Mouse (Mus musculus) heart, adult 11 months (tissue): Measurements from ENCODE around the gene Lcp1.

Experiments used
- DNase-seq: peaks from one replicate; pipeline ENCODE4 v3.0.0; 2022

Lcp1 gene

DNA sequence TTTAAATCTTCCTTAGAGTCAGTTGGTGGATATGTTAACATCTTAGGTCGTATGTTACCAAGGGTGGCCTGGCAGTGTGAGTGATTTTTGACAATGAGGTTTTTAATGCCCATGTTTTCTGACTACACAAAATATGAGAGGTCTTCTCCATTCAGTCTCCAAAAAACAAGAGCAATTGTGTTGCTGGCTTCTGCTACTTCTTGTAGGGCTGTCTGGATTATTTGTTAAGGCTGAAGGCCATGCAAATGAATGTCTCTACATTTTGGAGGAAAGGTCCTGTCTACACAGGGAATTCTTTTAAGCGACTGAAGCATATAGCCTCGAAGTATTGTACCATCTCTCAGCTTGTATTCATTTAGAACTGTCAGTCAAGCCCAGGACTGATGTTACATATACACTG lies 46.5 kb downstream of the Lcp1 start:
- DNase-seq, result peak; percentile 31

DNA sequence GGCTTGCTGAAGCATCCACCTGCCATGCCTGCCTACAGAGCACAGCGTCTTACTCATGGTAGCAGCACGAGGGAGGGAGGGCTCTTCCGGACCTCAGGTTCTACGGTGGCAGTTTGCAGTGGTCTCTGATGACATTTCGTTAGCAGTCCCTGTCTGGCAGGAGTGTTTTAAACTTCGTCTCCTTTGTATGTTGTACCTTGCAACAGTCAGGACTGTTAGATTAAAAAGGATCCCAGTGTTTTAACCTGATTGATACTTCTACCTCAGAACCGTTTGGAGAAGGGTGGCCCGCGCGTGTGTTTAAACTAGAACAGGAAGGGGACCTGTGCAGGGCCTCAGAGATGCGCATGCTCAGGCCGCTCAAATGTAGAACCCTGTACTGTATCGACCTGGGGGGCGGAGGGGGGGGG lies 47.5 kb downstream of the Lcp1 start:
- peak; percentile 93 for DNase-seq

DNA sequence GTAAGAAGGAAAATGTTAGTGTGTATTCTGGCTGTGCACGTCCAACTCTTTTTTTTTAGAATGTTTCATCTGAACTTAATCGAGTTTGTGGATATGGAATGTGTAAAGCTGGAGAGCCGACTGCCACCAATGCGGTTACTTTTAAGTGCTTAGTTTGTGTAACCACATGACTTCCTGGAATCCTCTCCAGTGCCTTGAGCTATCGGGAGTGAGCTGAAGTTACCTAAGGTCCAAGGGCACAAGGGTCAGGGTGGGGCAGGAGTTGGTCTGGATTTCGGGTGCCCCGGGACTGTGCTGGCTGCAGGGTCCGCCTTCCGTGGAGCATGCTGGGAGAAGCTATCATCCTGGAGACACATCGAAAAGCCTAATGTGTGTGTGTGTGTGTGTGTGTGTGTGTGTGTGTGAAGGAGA lies 47.9 kb downstream of the Lcp1 start:
- DNase-seq, result peak; percentile 86

DNA sequence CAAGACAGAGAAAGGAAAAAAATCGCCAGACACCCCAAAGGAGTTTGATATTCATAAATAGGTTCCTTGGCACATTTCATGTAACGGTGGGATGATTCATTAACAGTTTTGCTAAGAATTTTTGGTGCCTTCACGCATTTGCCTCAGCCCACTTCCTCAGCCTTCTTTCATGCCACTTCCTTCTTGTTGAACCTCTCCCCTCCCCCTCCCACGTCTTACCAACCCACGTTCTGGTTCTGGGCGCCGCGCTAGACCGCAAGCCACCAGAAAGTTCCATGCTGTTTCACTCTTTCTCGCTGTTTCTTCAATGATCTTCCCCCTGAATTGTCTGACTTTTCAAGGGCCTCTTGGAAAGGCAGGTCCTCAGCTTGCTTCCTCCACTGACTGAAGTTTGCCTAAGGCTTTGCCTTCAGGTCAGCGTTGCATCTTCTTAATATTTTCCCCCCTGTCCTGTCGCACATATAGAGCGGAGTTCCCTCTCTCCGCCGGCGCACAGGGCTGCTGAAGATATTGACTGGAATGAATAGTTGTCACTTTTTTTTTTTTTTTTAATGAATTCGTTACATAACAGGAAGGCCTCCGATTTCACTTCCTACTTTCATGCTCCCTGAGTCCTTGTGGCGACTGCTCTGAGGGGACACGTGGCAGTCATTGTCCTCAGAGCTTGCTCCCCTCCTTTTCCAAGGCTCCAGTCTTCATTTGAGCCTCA lies 48.5 kb downstream of the Lcp1 start:
- DNase-seq, result peak; percentile 93

DNA sequence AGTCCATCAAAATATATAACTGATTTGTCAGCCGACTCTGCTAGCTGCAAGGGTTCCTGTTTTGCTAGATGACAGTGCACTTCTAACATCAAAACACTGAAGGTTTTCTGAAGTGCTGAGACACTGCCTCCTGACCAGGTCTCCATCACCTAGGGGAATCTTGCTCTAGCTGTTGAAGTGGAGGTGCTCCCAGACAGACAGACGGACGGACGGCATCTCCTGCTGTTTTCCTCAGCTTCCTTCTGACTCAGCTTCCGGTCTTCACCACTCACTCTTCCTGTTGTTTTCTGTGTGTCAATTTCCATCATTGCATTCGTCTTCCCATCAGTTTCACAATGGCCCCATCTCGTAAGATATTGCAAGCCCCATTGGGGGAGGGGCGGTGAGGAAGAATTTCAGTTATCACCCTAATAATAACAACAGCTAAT lies 49.7 kb downstream of the Lcp1 start:
- DNase-seq, result peak; percentile 92

DNA sequence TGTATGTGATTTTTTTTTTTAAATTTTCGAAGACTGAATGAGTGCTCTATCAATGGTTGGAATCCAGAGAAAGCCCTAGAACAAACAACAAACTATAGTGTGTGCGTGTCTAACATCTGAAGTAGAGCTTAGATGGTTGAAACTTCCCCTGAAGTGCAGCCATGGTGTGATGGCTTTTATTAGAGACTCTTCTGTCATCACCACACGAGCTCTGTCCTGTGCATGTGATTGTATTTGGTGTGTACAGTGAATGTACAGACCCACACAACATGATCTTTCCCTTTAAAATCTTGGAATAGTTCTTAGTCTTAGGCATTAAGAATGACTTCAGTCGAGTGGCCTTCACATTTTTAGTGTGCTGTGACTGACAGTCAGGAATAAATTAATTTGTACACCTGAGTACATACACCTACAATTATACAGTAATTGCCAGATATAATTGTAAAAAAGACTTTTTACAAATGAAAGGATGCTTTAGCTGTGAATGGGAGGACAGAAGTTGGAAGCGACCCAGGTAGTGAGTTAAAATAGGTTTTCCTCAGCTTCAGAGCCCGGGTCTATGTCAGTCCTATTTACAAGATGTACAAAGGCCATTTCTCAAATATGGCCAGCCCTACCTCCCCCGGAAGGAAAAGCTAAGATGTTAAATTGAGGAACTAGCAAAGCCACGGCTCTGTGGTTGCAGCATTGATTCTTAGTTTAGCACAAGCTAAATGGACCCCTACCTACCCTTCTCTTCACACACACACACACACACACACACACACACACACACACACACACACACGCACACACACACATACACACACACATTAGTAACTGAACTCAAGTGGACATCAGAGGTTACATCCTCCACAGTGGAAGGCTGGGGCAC lies 50.4 kb downstream of the Lcp1 start:
- DNase-seq, result peak; percentile 89

DNA sequence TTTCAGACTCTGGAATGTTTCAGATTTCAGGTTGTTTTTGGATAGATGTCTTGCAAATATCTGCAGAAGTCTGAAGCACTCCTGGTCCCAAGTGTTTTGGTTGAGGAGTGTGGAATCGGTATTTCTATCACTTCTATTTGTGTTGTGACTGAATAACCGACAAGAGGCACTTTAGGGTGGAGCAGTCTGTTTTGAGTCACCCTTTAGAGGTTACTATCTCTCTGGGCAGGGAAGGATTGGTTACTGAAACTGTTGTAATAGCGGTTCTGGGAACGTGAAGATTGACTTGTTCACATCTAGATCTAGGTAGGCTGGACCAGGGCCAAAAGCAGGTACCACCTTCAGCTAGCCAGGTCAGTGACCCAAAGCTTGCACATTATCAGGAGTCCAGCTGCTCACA lies 51.5 kb downstream of the Lcp1 start:
- peak; percentile 45 for DNase-seq

DNA sequence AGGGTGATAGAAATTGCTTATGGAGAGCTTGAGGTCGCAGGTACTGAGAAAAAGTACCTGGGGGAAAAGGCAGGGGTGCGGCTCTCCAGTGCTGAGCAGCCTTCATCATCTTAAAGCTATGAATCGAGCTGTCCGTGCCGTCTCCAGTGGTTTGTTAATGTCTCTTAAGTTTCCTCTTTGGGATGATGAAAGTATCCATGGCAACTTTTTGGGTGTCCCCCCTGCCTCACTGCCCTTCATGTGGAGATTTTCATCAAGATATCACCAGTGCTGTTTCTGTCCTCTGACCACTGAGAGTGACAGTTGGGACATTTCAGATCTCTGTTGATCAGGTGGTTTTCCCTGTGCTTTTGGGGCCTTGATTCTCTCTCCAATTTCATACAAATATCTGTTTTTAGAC lies 51.9 kb downstream of the Lcp1 start:
- peak; percentile 66 for DNase-seq

DNA sequence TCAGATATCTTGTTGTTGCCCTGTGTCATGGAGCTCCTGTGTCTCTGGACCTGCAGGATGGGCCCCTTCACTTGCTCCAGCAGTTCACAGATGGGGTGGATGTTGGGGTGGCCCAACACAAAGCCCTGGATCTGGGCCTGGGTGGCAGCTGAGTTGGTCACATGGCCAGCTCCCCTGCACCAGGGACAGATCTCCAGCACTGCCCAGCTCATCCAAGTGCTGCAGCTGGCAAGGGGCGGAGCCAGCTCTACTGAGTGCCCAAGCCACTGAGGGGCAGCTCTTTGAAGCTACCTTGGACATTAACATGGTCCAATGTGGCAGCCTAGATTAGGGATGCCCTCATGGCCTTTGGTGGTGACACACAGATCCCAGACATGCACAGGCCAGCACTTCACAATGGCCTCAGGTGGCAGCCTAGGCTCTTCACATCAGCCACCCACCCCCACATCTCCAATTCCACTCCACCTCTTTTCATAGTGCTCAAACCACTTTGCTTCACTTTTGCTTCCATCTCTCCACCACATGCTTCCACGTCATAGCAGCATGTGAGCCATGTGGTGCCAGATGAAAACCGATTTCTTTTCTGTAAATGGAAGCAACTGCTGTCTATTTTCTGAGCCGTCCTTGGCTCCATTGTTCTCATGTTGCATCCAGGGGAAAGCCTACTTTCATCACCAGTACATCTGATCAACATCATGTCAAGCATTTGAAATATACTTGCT lies 53.3 kb downstream of the Lcp1 start:
- DNase-seq, result peak; percentile 86

DNA sequence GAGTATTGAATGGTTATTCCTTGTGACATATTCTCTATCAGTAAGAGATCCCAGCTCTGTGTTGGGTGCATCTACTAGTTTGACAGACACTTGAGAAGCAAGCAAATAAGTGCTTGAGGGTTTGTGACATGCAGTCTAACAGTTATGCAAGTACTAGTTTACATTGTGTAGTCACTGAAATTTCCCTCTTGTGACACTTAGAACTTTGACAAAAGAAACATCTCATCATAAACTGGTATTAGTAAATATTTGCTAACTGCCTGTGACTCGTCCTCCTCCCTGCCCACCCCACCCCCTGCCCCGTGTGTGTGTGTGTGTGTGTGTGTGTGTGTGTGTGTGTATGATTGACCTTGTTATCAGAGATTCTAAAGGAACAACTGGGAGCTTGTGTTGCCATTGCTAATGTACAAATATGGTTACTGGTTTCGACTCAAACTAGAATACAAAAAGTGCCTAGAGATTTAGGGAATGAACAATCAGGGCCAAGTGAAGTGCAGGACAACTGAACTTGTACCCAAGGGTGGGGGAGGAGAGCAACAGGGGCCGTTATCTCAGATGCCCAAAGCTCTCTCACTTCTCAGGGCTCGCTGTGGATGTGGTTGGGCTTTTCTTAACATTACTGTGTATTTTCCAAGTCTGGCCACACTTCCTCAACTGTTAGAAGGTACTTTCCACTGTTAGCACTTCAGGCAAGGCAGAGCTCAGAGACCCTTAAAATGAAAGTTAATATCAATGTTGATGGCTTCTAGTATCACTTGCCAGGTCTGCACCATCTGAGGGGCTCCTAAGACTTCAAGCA lies 55.1 kb downstream of the Lcp1 start:
- DNase-seq, result peak; percentile 61

DNA sequence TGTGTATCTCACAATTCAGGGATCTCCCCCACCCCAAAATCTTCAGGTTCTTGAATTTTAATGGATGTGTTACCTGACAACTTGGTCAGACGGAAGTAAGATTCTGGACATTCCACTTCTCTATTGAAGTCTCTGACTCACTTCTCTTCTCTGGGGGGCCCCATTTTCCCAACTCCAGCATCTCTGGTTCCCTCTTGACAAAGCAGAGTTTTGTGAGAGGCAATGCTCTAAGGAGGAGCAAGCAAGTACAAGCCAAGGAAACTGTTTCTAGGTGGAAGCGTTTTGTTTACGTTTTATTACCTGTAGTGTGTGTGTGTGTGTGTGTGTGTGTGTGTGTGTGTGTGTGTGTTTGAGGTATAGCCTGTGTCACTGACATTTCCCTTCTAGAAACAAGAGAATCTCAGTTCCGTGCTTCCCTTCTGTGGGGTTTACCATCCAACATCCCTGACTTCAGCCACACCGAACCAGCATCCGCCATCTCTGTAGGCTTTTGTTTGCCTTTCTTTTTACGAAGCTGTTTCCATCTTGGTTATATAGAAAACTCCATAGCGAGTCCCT lies 56.0 kb downstream of the Lcp1 start:
- DNase-seq, result no peak

DNA sequence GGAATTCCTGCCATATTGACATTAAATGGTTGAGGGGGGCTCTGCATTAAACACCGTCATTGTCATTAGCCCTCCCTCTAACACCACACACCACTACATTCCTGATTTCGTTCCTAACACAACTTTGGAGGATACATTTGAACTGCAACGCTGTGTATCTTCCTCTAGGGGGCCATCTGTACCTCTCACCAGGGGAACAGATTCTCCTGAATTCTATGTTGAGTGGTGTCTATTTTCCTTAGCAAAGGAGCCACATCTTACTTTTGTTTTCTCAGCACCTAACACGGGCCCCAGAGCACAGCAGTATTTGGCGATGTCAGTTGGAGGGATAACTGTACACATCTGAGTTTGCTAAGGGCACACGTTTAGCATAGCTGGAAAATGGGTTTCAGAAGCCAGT lies 57.6 kb downstream of the Lcp1 start:
- DNase-seq, result no peak

DNA sequence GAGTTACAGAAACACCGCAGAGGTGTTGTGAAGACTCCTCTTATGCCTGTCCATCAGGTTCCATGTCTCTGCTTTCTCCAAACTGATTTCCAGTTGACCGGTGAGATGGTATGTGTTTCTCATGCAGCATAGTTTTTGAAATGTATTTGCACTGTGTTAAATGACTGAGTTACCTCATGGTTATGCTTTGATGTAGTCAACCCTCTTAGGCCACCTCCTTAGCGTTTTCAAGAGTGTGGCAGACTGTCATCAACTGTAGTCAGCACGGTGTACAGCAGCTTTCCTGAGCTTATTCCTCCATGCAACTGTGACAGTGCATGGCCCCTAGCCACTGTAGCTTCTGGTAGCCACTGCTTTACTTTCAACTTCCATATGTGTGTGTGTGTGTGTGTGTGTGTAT lies 58.1 kb downstream of the Lcp1 start:
- no peak for DNase-seq

DNA sequence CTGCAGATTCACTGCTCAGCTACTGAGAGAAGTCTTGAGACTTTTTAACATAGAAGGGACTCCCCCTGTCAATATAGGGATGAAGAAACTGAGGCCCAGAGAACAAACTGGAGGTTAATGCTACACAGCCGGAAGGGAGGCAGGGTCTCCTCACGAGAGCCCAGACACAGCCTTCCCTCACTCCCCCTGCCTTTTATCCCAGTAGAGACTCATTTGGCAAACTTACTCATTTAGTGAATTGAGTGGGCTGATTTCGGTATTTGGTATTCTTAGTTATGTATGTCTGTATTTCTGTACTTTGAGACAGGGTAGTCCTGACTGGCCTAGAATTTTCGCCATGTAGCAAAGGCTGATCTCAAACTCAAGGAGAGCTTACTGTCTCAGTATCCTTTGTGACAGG lies 59.8 kb downstream of the Lcp1 start:
- no peak for DNase-seq

DNA sequence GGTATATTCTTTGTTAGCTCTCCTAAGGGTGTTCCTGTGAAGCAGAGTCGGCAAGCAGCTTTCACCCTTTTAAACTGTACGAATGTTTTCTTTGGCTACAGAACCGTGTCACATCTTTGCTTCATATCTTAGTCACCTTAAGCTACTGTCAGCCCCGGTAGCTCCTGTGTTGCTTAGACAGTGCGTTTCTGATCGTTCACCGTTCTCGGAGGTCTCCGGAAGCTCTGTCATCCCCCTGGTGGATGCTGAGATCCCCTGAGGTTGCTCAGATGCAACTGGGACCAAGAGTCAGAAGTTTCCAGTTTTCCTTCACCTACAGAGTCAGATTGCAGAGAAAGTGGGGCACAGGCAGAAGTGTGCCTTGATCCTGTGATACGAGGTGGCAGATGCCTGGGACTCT lies 61.5 kb downstream of the Lcp1 start:
- DNase-seq, result no peak

DNA sequence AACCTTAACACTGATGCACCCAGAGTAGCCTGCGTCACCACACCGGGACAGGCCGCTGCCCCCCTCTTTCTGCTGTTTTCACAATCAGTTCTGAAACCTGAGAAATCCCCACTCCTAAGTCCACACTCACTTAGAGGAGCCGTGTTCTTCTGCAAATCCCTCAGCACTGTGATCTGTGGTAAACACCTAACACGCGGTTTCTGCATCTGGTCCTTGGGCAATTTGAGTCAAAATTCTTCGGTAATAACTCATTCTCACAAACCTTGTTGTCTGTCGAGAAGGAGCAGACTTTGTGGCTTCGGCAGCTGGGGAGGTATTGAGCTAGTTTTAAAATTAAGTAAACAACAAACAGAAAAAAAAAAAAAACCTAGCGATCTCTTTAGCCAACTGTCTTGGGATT lies 62.0 kb downstream of the Lcp1 start:
- no peak for DNase-seq

DNA sequence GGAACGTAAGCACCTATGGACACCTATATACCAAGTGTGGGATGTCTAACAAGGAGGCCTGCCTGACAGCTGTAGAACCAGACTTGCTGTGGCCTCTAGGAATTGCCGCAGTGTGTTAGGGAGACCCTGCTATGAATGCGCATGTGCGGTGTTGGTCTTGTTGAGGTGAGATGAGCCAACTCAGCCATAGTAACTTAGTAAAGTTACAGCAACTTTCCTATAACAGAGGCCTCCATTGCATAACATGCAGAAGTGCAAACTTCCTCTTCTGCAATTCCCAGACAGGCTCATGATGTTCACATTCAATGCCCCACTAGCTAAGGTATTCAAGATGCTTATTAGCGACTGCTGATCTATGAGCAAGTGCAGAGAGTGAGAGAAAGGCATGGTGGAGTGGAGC lies 64.6 kb downstream of the Lcp1 start:
- DNase-seq, result peak; percentile 93

DNA sequence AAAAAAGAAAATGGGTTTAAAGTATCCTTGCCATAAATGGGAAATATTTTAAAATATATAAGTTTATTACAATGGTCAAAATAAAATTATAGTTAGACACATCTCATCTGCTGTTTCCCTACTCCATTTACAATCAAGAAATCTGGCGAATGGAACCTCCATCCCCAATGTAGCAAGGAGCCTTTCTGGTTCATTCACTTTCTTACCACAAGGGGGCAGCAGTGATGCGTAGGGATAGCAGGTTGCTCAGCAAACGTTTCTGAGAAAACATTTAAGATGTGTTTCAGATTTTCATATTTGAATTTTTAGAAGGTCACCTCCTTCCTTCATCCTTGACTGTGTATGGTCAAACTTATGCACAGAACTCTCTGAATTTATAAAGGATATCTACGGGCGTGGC lies 66.1 kb downstream of the Lcp1 start:
- no peak for DNase-seq

DNA sequence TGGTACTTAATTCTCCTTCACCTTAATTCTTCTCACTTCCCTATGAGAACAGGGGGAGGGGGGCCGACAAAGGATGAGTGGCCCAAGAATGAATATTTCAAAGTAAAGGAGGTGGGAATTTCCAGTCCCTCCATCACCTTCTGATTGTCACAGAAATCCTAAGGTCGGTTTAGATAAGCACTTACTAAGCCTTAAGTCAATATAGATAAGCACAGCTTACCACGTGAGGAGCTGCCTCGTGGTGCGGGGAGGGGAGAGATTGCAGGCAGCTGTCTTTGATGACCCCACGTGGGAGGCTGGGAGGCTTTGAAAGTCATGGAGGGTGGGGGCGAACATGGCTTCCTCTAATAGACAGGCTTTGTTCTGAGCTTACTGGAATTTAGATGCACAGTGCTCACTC lies 66.8 kb downstream of the Lcp1 start:
- DNase-seq, result no peak

DNA sequence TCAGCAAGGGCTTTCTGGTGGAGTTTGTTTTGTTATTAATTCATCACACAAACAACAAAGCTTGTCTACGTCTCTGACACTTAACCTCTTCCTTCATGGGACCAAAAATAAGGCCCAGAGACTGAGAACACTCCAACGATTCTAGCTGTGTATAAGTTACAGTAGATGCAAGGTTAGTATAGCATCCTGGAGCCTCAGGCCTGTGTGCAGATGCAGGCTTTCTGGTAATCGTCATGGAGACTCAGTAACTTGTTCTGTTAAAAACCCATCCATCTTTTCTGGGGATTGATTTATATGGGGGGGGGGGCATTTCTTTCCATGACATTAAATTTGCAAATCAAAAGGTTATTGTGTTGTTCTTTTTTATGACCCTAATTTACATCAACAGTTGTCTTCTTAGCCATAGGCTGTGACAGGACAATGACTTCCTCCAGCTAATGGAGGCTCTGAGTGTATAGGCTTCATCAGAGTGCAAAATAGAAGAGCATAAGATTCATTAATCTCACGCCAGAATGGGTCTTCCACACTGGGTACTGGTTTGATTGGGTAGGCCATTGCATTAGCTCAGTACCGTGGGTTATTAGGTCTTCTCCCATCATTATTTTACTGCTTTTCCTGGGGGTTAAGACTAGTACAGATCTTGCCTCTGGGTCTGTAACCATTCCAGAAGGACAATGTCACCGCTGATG lies 74.6 kb downstream of the Lcp1 start:
- DNase-seq, result no peak

DNA sequence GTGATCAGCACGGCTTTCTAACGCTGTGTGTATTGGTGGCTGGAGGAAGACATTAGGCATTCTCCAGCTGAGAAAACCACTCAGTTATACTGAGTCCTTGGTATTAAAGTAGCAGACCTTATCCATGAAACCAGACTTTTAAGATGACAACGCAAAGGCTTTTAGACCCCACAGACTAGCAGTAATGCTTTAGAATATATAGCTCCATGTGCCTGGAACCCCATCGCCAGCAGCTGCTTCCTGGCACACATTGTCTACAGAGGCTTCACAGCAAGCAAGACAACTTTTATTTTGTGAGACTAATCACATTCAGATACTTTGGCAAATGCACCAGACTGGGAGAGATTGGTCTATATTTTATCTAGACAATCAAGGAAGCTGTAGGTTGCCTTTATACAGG lies 75.4 kb downstream of the Lcp1 start:
- no peak for DNase-seq

DNA sequence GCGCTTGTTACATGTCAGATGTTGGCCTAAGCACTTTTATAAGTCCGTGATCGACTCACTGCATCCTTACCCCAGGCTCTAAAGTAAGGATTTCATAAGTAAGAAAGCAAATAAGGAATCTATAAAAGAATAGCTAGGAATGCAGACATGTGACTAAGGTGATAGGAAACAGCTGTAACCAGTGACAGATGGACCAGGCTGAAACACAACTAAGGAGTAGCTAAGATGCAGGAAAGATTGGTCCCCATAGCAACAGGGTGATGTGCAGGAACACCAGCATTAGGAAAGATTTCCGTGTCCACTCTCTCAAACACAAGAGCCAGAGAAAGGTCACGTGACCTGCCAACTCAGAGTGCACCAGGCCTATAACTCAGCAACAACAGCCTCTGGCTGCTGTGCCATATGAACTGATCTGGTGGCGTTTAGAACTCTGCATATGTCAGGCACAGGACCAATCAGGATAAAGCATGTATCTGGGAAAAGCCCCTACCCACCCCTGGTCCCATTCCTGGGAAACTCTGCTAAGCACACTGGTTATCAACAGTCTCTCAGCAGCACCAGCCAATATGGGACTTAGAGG lies 77.8 kb downstream of the Lcp1 start:
- DNase-seq, result no peak
